Mouse (Mus musculus) embryonic stem cell, embryonic (primary cell): Measurements from ENCODE around the gene Fgfr2.

Experiments
- CTCF ChIA-PET, 4 experiments: fragments of 300-600 bp in 2 of 4; fragments of 350-600 bp in 2 of 4; sonication (Branson Sonifier 250); formaldehyde crosslinking; loops; one replicate each; lab custom pipeline; 2022; ENCODE audit warnings: inconsistent platforms in 2 of 4; lab: Charles Lee
- POLR2A ChIA-PET, 4 experiments: fragments of 300-600 bp in 2 of 4; fragments of 350-600 bp in 2 of 4; sonication (Branson Sonifier 250); formaldehyde crosslinking; loops; one replicate each; lab custom pipeline; 2022; ENCODE audit warnings: antibody characterized with exemption in 4 of 4, inconsistent platforms in 1 of 4; lab: Charles Lee

The Fgfr2 gene

DNA sequence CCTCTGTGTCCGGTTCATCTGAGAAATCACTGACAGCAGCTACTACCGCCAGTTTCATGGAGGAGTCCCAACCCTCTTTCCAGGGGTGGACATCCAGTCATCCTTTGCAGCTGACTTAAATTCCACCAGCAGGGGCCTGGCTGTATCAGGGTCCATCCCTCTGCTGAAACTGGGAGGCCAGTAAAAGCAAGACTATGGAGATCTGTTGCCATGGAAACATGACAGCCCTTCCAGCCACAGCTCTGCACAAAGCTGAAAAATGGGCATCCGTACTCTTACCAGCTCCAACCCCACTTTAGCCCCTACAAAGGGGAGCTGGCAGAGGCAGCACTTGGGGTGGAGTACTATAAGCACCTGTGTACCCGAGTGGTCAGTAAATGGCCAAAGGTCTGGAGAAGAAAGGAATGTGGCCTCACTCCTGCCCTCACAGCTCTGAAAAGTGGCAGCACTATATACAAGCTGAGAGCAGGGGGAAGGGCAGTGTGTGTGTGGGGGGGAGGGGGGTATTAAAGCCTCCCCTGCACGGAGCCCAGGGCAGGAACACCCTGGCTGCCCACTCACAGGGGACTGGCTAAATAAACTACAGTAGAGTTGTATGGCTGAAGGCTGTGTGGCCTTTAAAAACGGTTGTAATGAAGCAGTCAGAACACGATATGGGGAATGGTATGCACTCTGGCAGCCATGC, 341.9 kb downstream of the Fgfr2 start:
- CTCF ChIA-PET = interaction anchor here in 3 of 4 experiments (0.5 to 3.2 kb wide), 9 partner anchors 30 to 143 kb away, joined by 3 to 15 read pairs (median 5); no protein-coding TSS in a partner anchor
- POLR2A ChIA-PET = interaction anchor here in 2 of 4 experiments (0.5 to 6.4 kb wide), 19 partner anchors 10 to 856 kb away, joined by 3 to 50 read pairs (median 4); partner anchors contain the start of genes Abraxas2 (in 1 of the 2) and Edrf1 (in 1 of the 2)

DNA sequence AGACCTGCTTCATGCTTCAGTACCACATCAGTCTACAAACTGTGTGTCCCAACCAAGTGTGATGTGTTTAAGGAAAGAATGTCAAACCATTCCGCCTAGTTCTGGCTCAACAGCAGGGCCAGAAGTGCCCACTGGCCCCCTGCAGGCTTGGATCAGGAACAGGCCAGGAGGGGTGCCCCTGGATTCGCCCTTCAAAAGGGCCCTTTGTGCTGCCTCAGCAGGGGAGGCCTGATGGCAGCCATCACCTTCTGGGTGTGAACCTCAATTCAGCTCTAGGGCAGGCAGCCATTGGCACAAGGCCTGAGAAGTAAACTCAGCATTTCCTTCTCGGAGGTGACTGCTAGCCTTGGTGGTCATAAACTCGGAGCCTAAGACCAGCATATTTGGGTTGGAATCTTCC, 342.5 kb downstream of the Fgfr2 start:
- ChIA-PET POLR2A (interaction anchor here in 3 of 4 experiments (0.6 to 6.4 kb wide), 16 partner anchors 9 to 79 kb away, joined by 3 to 50 read pairs (median 6); no protein-coding TSS in a partner anchor), CTCF (interaction anchor here in 3 of 4 experiments (0.5 to 3.2 kb wide), 9 partner anchors 14 to 142 kb away, joined by 3 to 15 read pairs (median 4); no protein-coding TSS in a partner anchor)

DNA sequence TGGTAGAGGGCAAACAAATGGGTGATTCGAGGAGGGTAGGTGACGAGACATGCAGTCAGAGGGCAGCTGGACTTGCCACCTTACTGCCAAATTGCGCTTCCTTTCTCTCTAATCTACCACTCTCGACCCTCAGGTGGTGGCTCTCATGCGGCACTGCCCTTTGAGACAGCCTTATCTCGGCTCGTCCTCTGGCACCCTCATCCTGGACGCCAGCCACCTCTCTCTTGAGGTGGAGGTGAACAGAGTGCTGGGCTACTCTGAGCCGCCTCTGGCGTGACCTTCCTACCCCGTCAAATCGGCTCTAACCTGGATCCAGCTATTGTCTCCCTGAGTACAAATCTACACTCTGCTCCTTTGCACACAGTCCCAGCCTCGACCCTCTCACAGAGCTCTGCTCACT, 344.5 kb downstream of the Fgfr2 start:
- CTCF ChIA-PET = no interaction called here
- POLR2A ChIA-PET = interaction anchor here in 2 of 4 experiments (0.7 to 5.8 kb wide), 8 partner anchors 9 to 80 kb away, joined by 3 to 32 read pairs (median 5); partner anchors contain the start of gene Abraxas2 (in 1 of the 2)

DNA sequence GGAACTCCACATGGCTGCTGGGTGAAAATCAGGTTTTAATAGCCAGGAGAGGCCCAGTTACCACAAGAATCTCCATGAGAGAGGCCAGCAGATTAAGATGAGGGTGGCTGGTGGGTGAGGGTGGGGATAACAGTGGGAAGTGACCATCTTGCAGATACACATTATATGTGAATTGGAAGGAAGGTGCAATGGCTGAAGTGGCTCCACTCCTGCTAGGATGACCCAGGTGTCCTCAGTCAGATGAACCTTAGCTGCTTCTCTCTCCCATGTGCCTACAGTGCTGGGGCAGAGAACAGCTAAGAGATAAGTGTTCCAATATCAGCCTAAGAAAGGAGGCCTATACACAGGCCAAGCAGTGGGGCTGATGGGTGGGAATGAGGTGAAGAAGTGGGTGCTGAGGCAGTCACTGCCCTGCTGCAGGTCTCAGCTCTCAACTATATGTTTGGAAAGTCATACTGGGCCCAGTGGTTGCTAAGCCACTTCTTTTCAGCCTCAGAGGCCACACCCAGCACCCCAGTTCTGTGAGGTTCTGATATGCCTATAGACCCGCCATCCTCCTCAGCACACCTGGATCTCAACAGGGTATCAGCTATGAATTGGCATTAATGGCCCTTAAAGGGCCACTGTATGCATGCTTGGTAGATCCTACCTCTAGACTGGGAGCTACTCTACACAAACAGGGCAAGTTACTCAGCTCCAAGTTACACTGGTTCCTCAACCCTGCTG, 345.3 kb downstream of the Fgfr2 start:
- POLR2A ChIA-PET = interaction anchor here in 2 of 4 experiments (0.8 to 5.8 kb wide), 9 partner anchors 9 to 42 kb away, joined by 3 to 32 read pairs (median 5); no protein-coding TSS in a partner anchor

DNA sequence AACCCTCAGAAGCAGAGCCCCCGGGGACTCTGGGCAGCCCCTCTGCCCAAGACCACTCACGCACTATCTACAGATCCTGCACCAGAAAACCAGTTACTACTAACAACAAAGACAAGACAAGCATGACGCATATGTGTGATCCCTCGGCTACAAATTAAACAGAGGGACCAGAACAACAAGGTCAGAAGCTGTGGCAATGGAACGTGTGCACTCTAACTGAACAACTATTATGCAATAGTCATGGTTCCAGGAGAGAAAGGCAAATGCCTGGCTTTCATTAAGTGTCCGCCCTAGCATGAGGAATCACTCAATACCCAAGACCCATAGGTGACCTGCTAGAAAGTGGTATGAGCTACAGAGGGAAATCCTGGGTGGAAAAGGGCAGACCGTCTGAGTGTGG, 346.0 kb downstream of the Fgfr2 start:
- CTCF ChIA-PET = interaction anchor here in 2 of 4 experiments (1.3 to 2.0 kb wide), 2 partner anchors 34 to 41 kb away, joined by 4 to 7 read pairs; no protein-coding TSS in a partner anchor

More for the DNA sequence above, 345.3 kb downstream of the Fgfr2 start:
- CTCF ChIA-PET = interaction anchor here in 1 of 4 experiments (2.0 kb wide), 1 partner anchor 42 kb away, joined by 7 read pairs; no protein-coding TSS in a partner anchor

DNA sequence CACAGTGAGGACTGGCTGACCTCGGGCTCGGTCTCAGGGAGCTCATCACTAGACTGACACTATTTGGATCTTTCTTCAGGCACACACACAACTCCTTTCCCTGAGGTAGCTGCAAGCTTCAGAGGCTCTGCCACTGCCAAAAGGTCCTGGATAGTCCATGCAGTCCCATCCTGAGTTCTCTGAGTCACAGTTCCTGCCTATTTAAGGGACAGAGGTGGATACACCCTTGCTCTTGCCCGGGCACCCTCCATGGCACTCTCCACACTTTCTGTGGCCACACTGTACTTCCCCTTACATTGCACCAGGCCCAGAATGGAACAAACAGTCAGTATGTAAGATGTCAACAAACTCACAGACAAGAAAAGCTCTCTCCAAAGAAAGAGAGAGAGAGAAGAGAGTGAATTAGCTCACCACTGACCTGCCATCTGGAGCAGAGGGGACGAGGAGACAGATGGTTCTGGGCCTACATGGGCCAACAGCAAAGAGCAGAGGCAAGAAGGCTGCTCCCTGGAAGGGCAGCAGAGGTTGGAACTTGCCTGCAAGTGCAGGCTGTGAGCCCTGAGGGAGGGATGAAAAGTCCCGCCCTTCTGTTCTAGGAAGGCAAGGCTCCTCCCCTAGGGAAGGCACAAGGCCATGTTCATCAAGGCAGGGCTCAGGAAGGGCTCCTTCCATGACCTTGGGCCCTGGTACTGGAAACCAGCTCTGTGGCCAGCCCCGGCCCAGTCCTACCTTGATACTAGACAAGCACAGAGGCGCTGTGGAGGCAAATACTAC, 346.6 kb downstream of the Fgfr2 start:
- CTCF ChIA-PET = interaction anchor here in 2 of 4 experiments (1.3 to 2.0 kb wide), 2 partner anchors 35 to 41 kb away, joined by 4 to 7 read pairs; no protein-coding TSS in a partner anchor
- POLR2A ChIA-PET = interaction anchor here in 2 of 4 experiments (0.8 to 4.1 kb wide), 12 partner anchors 9 to 40 kb away, joined by 3 to 16 read pairs (median 4); no protein-coding TSS in a partner anchor

More for the DNA sequence above, 346.0 kb downstream of the Fgfr2 start:
- POLR2A ChIA-PET = interaction anchor here in 2 of 4 experiments (0.8 to 4.1 kb wide), 10 partner anchors 12 to 41 kb away, joined by 3 to 16 read pairs (median 4); no protein-coding TSS in a partner anchor

DNA sequence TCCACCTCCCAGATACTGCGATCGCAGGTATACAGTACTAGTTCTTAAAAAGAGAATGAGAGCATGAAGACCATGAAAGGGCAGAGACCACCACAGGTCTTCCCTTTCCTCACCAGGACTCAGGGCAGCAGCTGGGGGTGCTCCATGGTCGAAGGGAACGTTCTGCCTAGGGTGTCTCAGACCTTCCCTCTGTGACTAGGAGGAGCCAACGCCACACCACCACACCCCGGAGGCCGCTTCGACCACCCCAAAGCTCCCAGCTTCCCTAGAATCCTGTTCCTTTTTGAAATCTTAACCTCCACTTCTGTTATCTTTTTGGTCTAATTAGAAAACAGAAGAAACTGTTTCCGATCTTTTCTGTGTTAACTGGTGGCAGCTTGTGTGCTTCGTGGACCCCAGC, 347.2 kb downstream of the Fgfr2 start:
- POLR2A ChIA-PET = interaction anchor here in 3 of 4 experiments (0.6 to 4.1 kb wide), 10 partner anchors 10 to 118 kb away, joined by 3 to 16 read pairs (median 4); no protein-coding TSS in a partner anchor
- CTCF ChIA-PET = interaction anchor here in 3 of 4 experiments (1.0 to 2.0 kb wide), 3 partner anchors 35 to 40 kb away, joined by 3 to 7 read pairs (median 4); no protein-coding TSS in a partner anchor

DNA sequence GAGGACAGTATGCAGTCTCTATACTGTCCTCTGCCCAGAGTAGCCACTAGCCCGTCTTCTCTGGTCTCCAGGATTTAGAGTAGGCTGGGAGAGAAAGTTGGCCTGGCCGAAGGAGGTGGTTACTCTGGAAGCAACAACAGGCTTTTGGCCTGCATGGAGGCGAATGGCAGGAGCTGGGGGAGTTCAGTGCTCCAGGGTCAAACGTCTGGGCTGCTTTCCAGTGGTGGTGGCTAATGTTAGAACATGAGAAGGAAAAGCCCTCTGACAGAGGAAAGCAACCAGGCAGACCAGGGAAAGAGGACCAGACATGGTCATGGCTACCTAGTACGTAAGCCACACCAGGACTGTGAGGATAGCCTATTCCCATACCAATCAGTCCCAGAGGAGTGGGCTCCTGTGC, 347.8 kb downstream of the Fgfr2 start:
- POLR2A ChIA-PET = interaction anchor here in 3 of 4 experiments (0.6 to 4.1 kb wide), 5 partner anchors 11 to 117 kb away, joined by 3 to 16 read pairs (median 4); no protein-coding TSS in a partner anchor

DNA sequence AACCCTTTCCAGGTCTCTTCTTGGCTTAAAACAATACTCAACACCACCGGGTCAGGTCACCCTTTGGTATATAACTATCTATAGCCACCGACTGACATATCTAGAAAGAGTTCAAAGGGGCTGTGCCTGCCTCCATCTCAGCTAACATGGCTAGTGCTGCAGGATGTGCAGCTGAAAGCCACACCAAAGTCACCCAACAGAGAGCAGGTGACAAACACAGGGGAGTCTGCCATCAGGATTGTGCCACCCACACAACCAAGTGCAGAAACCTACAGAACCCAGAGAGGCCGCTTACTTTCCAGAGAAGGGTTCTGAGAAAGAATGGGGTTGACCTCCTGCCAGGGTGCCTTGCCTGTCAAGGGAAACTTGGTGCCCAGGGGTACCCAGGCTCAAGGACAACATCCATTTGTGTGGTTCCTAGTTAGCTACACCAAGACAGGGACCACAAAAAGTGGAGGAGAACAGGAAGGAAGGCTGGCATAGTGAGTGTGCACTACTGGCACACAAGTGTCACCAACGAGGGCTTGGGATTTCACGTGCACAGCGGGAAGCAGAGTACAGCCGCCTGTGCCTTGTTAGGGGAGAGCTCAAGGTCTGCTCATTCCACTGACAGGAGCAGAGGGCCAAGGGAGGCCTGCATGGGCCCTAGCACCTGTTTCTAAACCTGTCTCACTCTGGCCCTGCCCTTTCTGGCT, 350.0 kb downstream of the Fgfr2 start:
- CTCF ChIA-PET = interaction anchor here in 1 of 4 experiments (0.7 kb wide), 1 partner anchor 38 kb away, joined by 3 read pairs; no protein-coding TSS in a partner anchor
- POLR2A ChIA-PET = interaction anchor here in 2 of 4 experiments (0.5 to 4.1 kb wide), 3 partner anchors 16 to 39 kb away, joined by 3 to 16 read pairs (median 4); no protein-coding TSS in a partner anchor

More for the DNA sequence above, 347.8 kb downstream of the Fgfr2 start:
- CTCF ChIA-PET = interaction anchor here in 1 of 4 experiments (1.0 kb wide), 1 partner anchor 36 kb away, joined by 3 read pairs; no protein-coding TSS in a partner anchor

DNA sequence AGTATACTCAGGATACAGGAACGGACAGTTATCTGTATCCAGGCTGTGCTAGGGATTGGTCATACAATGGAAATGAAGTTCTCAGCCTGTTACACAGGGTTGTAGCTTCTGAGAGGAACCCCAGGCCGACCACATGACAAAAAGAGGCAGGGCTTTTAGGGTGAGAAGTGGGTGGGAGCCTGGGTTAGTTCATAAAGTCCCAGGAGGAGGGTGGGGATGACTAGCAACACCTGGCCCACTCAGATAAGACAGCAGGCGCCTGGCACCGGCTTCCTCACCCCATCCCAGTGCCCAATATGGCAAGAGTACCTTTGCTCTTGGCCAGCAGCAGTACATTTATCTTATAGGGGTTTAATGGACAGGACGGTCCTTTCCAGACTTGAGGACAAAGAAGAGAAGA, 350.7 kb downstream of the Fgfr2 start:
- CTCF ChIA-PET = no interaction called here
- POLR2A ChIA-PET = interaction anchor here in 2 of 4 experiments (0.5 to 1.4 kb wide), 2 partner anchors 9 to 40 kb away, joined by 4 read pairs; no protein-coding TSS in a partner anchor

DNA sequence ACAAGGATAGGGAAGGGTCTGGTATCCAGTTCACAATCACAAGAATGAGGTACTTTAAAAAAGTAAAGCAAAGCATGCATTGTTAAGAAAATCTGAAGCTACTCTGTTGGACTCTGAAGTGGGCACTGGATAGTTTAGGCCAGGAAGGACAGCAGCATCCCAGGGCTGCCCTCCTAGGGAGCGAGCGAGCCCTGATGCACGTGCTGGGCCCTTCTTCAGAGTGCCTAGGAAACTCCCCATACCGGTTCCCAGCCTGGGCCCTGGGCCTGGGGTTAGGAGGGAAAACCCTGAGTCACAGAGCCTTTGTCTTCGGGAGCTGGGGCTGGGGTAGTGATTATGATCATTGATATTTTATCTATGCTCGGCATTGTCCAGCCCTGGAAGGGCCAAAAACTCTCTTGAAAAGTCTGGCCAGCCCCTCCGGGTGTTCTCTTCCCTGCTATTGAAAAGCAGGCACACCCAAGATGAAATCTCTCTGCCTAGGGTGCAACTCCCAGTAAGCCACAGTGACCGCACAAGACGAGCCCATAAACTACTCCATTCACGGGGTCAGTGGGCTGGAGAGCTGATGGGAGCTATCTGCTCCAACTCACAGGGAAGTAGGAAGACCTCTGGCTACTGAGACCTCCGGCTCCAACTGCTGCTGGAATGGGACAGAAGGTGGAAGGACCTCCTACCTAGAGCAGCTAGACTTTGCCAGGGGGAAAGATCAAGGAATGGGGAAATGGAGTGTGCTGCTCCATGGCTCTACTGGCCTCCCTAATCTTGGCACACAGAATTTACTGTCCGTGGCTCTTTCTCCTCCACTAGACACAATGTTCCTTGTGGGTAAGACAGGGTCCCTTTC, 354.4 kb downstream of the Fgfr2 start:
- POLR2A ChIA-PET = interaction anchor here in 1 of 4 experiments (0.8 to 1.4 kb wide), 4 partner anchors 9 to 38 kb away, joined by 3 read pairs; no protein-coding TSS in a partner anchor
- CTCF ChIA-PET = interaction anchor here in 1 of 4 experiments (0.6 kb wide), 1 partner anchor 42 kb away, joined by 3 read pairs; no protein-coding TSS in a partner anchor

DNA sequence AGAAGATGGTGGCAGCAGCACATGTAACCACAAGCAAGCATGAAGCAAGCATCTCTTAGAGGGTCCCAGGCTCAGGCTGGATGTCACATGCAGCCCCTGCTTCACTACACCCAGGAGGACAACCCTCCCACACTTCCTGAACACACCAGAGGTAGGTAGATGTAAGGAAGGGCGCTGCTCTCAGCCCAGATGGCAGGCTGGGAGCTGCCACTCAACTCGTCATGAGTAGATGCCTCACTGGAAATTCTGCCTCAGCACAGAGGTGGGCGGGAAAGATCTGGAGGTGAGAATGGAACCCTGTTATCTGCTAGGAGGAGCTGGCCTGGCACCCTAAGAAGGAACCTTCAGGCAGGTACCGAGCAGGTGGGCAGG, 355.2 kb downstream of the Fgfr2 start:
- ChIA-PET CTCF (no interaction called here), POLR2A (interaction anchor here in 1 of 4 experiments (1.4 kb wide), 2 partner anchors 8 to 39 kb away, joined by 3 read pairs; no protein-coding TSS in a partner anchor)

DNA sequence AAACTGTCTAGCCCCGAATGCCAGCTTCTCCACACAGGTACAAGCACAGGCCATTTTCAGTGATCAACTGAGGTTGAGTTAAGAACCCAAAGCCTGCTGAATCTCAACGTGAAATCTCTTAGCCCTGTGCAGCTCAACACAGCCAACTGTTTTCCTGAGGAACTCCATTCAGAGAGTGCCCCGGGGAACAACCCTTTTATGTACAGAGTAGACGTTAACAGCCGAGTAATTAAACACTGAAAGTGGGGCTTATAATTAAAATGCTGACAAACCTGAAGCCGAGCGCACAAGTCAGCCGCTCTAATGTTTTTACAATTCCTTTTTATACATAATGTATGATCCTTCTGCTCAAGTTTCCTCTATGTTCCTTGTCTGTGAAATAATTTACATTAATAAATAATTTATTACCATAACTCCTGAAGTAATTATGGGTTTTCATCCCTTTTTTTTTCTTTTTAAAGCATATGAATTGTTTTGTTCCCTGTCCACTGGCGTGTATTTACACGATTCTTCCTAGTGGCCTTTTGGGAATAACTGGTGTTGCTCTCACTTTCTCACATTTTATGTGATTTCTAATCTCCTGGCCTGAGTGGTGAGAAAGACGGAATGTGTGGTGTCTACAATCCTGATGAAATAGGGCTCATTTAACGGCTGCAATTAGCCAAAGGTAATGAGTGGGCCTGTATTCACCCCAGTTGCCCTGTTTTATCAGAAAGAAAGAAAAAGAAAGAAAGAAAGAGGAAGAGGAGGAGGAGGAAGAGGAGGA, 355.7 kb downstream of the Fgfr2 start:
- CTCF ChIA-PET = no interaction called here
- POLR2A ChIA-PET = interaction anchor here in 2 of 4 experiments (0.5 to 2.1 kb wide), 4 partner anchors 13 to 15 kb away, joined by 3 to 7 read pairs (median 3); no protein-coding TSS in a partner anchor

DNA sequence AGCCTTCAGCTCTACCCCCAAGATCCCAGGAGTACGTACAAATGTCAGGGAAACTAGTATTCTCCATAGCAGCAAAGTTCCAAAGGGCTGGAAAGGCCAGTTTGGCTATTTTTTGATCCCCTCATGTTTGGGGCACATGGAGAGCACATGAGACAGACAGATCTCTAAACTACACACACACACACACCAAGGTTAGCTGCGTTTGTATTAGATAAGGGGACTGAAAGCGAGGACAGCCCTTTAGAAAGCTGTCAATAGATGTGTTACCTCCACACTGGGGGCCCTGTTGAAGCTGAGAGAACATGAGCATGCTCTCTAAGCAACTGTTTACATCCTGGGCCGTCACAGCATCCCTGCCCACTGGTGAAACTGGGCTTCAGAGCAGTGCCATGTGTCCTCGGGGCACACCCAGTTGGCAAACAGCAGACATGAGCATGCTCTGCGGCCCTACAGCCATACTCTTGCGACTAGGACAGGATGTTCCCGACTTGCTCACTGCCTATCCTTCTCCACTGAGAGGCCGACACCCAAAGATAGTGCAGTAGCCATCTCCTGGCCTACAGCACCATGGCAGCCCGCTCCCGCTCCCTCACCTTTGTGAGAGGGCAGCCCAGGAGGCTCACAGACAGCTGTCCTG, 356.8 kb downstream of the Fgfr2 start:
- CTCF ChIA-PET = interaction anchor here in 1 of 4 experiments (0.7 kb wide), 1 partner anchor 108 kb away, joined by 4 read pairs; no protein-coding TSS in a partner anchor

More for the DNA sequence above, 356.8 kb downstream of the Fgfr2 start:
- POLR2A ChIA-PET = interaction anchor here in 3 of 4 experiments (0.5 to 2.1 kb wide), 13 partner anchors 8 to 100 kb away, joined by 3 to 7 read pairs (median 3); no protein-coding TSS in a partner anchor
